Mouse (Mus musculus) limb, embryonic 14.5 days (tissue): ENCODE data around the gene Hist1h2bh. TPM values are rescaled to one million over a fixed set of nuclear protein-coding genes. Genes with fewer than 3 reads are reported as not detected.

Experiments used
- ATAC-seq: fragments of 200-750 bp; cut with Nextera tagmentation; 2 replicates; pipeline ENCODE4 v1.8.0; 2017; ENCODE audit warnings: low read depth, moderate number of reproducible peaks, moderate TSS enrichment; ENCODE audit not compliant: low FRiP score
- DNase-seq: peaks from one replicate; pipeline ENCODE4 v3.0.0-alpha.2; 2015; ENCODE audit warnings: low spot score
- H3K27ac ChIP-seq: fragments of 300-500 bp; sonication (generic); replicated peaks from 2 replicates; pipeline ENCODE4 v1.5.1; 2014; ENCODE audit warnings: low read depth, mild to moderate bottlenecking, low read length, moderate library complexity, mixed read lengths
- H3K27me3 ChIP-seq: fragments of 300-500 bp; sonication (generic); 2 replicates; pipeline ENCODE4 v1.6.1; 2014; ENCODE audit warnings: low read length, mixed read lengths; ENCODE audit not compliant: control insufficient read depth, insufficient read depth
- H3K36me3 ChIP-seq: fragments of 300-500 bp; sonication (generic); 2 replicates; pipeline ENCODE4 v1.6.1; 2014; ENCODE audit warnings: mild to moderate bottlenecking, low read length, moderate library complexity, mixed read lengths; ENCODE audit not compliant: control insufficient read depth, insufficient read depth
- H3K4me1 ChIP-seq: fragments of 300-500 bp; sonication (generic); 2 replicates; pipeline ENCODE4 v1.6.1; 2014; ENCODE audit warnings: antibody characterized with exemption, low read length, mixed read lengths; ENCODE audit not compliant: control insufficient read depth, insufficient read depth
- H3K4me2 ChIP-seq: fragments of 300-500 bp; sonication (generic); replicated peaks from 2 replicates; pipeline ENCODE4 v1.6.1; 2014; ENCODE audit warnings: low read depth, mild to moderate bottlenecking, low read length, moderate library complexity; ENCODE audit not compliant: severe bottlenecking
- H3K4me3 ChIP-seq: fragments of 300-500 bp; sonication (generic); replicated peaks from 2 replicates; pipeline ENCODE4 v1.5.1; 2014; ENCODE audit warnings: low read length
- H3K9ac ChIP-seq: fragments of 300-500 bp; sonication (generic); 2 replicates; pipeline ENCODE4 v1.6.1; 2014; ENCODE audit warnings: mild to moderate bottlenecking, low read depth, low read length, moderate library complexity; ENCODE audit not compliant: severe bottlenecking
- H3K9me3 ChIP-seq: fragments of 300-500 bp; sonication (generic); 2 replicates; pipeline ENCODE4 v1.6.1; 2016; ENCODE audit warnings: low read length; ENCODE audit not compliant: control insufficient read depth
- POLR2A ChIP-seq: fragments of 200-500 bp; IDR thresholded peaks from 2 replicates; pipeline ENCODE4 v1.8.0; 2012; ENCODE audit warnings: inconsistent platforms, mild to moderate bottlenecking, moderate library complexity, borderline replicate concordance; ENCODE audit not compliant: insufficient read depth, insufficient read length; ENCODE audit errors: extremely low read depth
- WGBS: fragments of 180-500 bp; shearing (Covaris S2); extraction: QIAGEN DNeasy Blood & Tissue Kit; methylation state at CpG from one replicate; pipeline ENCODE4 v1.1.7; 2014; 5-methylcytosine and 5-hydroxymethylcytosine counted together
- microRNA-seq: library from miRNA; unstranded; fragments of <30 nt; microRNA quantifications from one replicate; pipeline ENCODE4, GENCODE M21; 2016
- polyA plus RNA-seq, 2 experiments: library from polyadenylated mRNA; depleted of rRNA in 1 of 2; stranded (reverse) in 1 of 2; unstranded in 1 of 2; fragments of >200 nt; fragmentation: Nextera tagmentation in 1 of 2; extraction: Ambion mirVana in 1 of 2; gene quantifications; 2 replicates each; pipeline versions ENCODE4 v1.2.1 to v1.2.3; 2012 to 2014

Hist1h2bh gene
- polyA plus RNA-seq, 2 experiments = 0.48 to 5.2 TPM

DNA sequence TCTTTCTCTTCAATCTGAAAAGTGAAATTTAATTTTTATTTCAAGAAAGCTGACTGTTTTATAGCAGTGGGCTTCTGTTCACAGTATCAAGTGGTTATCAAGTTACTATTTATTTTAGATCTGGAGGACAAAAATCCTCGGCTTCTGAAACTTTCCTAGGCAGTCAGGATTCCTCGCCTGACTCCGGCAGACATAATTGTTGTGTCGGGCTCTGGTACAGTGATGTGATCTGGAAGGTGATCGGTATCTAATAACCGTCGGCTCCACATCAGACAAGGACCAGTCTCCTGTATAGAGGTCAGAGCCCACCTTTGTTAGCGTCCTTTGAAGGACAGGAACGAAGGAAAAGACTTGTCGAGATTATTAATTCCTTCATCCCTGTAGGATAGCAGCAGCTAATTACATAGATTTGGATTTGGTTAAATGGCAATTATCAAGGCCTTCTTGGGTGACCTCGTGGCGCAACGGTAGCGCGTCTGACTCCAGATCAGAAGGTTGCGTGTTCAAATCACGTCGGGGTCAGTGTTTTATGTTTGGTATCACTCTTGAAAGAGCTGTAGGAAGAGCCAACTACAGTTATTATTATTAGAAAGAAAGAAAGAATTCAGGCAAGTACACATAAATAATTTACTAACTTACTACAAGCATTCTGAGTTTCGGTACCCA lies 45.4 kb downstream of the Hist1h2bh start:
- TF ChIP-seq POLR2A = no peak
- Histone ChIP-seq H3K4me3 (peak overlapping the region; percentile 23), H3K27me3 (no peaks in the 10 kb centered on the region), H3K4me2 (peak overlapping the region; percentile 39), H3K9me3 (no peaks in the 10 kb centered on the region), H3K4me1 (no peaks in the 10 kb centered on the region), H3K9ac (no peak overlapping the region), H3K27ac (no peak overlapping the region), H3K36me3 (no peaks in the 10 kb centered on the region)
- DNase-seq (no peak), ATAC-seq (no peak)
- 4% methylated on average over 19 of the region's 19 CpGs for WGBS

DNA sequence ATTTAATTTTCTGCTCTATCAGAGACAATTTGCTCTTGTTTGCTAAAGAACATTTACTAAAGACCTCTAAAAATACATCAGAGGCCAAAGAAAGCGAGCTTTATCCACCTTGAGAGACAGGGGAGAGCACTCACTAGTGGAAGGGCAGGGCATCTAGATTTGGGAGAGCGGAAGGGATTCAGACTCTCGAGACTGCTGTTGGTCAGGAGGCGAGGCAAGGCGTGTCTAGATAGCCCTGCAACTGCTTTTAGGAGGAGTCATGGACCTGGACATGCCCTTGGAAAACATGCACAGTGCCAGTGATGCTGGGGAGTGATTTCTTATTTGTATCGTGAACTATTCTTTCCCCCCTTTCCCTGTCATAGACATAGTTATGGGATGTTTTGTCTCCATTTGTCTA lies 47.7 kb downstream of the Hist1h2bh start:
- no peaks in the 10 kb centered on the region for H3K27me3 ChIP-seq
- H3K9me3 ChIP-seq = no peaks in the 10 kb centered on the region
- 82% methylated on average over 6 of the region's 6 CpGs for WGBS
- DNase-seq = no peak
- no peak overlapping the region for H3K4me2 ChIP-seq
- no peaks in the 10 kb centered on the region for H3K4me1 ChIP-seq
- no peak overlapping the region for H3K27ac ChIP-seq
- H3K9ac ChIP-seq = no peak overlapping the region
- no peak for ATAC-seq
- TF ChIP-seq POLR2A = no peak
- no peaks in the 10 kb centered on the region for H3K36me3 ChIP-seq
- H3K4me3 ChIP-seq = no peak overlapping the region

- H3K9ac ChIP-seq = no peak overlapping the region
- no peaks in the 10 kb centered on the region for H3K9me3 ChIP-seq
- 9% methylated on average over 14 of the region's 14 CpGs for WGBS
- peak overlapping the region; percentile 29 for H3K4me2 ChIP-seq
- no peak for TF ChIP-seq POLR2A
- H3K36me3 ChIP-seq = no peaks in the 10 kb centered on the region
- DNase-seq = no peak
- no peaks in the 10 kb centered on the region for H3K4me1 ChIP-seq
- H3K27me3 ChIP-seq = no peaks in the 10 kb centered on the region
- 0 out of 2 replicates have a peak overlapping the region, but pooled peaks have one; percentile 14 for H3K4me3 ChIP-seq
- H3K27ac ChIP-seq = no peak overlapping the region
- ATAC-seq = no peak
These were observed 51.2 kb downstream of the Hist1h2bh start for GRCm38 (mm10) chr13:23491990-23492389.

Small RNAs within 50 kb of the gene (microRNA-seq; reads per million reads assigned to microRNA genes)
- gene Gm44297 = not detected
- not detected for gene Gm44359
- not detected for gene Gm44394
- gene n-TStga1 = 1.1 reads per million

Other genes with a start within 250 kb of the Hist1h2bh start
Only the 30 nearest of the 34 such genes appear.
- 15.1 and 20.2 TPM in 2 replicates for gene Zfp322a, start 174.2 kb downstream of the Hist1h2bh start, polyA plus RNA-seq (2012; rRNA removed)
- gene Zfp322a, start 174.2 kb downstream of the Hist1h2bh start, polyA plus RNA-seq (2014; fragmentation: Nextera tagmentation; extraction: Ambion mirVana) = 42.9 and 50.7 TPM in 2 replicates
- 6.9 and 9.9 TPM in 2 replicates for gene Abt1, start 119.5 kb downstream of the Hist1h2bh start, polyA plus RNA-seq (2012; rRNA removed)
- gene Abt1, start 119.5 kb downstream of the Hist1h2bh start, polyA plus RNA-seq (2014; fragmentation: Nextera tagmentation; extraction: Ambion mirVana) = 12.0 and 12.2 TPM in 2 replicates
- 0.31 and 0.32 TPM in 2 replicates for gene Btn1a1, start 77.5 kb downstream of the Hist1h2bh start, polyA plus RNA-seq (2012; rRNA removed)
- gene Btn1a1, start 77.5 kb downstream of the Hist1h2bh start, polyA plus RNA-seq (2014; fragmentation: Nextera tagmentation; extraction: Ambion mirVana) = not detected in 2 replicates
- gene Btn2a2, start 54.5 kb downstream of the Hist1h2bh start, polyA plus RNA-seq (2012; rRNA removed) = 0.62 and 0.79 TPM in 2 replicates
- 0.89 and 1.2 TPM in 2 replicates for gene Btn2a2, start 54.5 kb downstream of the Hist1h2bh start, polyA plus RNA-seq (2014; fragmentation: Nextera tagmentation; extraction: Ambion mirVana)
- gene Hist1h4h, start 12.3 kb downstream of the Hist1h2bh start, polyA plus RNA-seq (2012; rRNA removed) = 18.2 and 19.2 TPM in 2 replicates
- gene Hist1h4h, start 12.3 kb downstream of the Hist1h2bh start, polyA plus RNA-seq (2014; fragmentation: Nextera tagmentation; extraction: Ambion mirVana) = 5.5 and 8.1 TPM in 2 replicates
- 557 and 662 TPM in 2 replicates for gene Hist1h2af, start 9.5 kb downstream of the Hist1h2bh start, polyA plus RNA-seq (2012; rRNA removed)
- 9.1 and 11.0 TPM in 2 replicates for gene Hist1h2af, start 9.5 kb downstream of the Hist1h2bh start, polyA plus RNA-seq (2014; fragmentation: Nextera tagmentation; extraction: Ambion mirVana)
- gene Hist1h3g, start 8.0 kb downstream of the Hist1h2bh start, polyA plus RNA-seq (2012; rRNA removed) = 32.6 and 62.7 TPM in 2 replicates
- 4.1 and 6.7 TPM in 2 replicates for gene Hist1h3g, start 8.0 kb downstream of the Hist1h2bh start, polyA plus RNA-seq (2014; fragmentation: Nextera tagmentation; extraction: Ambion mirVana)
- gene Hist1h3f, start 660 bp upstream of the Hist1h2bh start, polyA plus RNA-seq (2012; rRNA removed) = 4.1 and 7.4 TPM in 2 replicates
- 0.65 and 1.00 TPM in 2 replicates for gene Hist1h3f, start 660 bp upstream of the Hist1h2bh start, polyA plus RNA-seq (2014; fragmentation: Nextera tagmentation; extraction: Ambion mirVana)
- 13.7 and 21.4 TPM in 2 replicates for gene Hist1h4f, start 8.3 kb upstream of the Hist1h2bh start, polyA plus RNA-seq (2012; rRNA removed)
- gene Hist1h4f, start 8.3 kb upstream of the Hist1h2bh start, polyA plus RNA-seq (2014; fragmentation: Nextera tagmentation; extraction: Ambion mirVana) = 2.6 and 2.8 TPM in 2 replicates
- gene Hist1h1d, start 9.9 kb upstream of the Hist1h2bh start, polyA plus RNA-seq (2012; rRNA removed) = 0.50 and 0.62 TPM in 2 replicates
- gene Hist1h1d, start 9.9 kb upstream of the Hist1h2bh start, polyA plus RNA-seq (2014; fragmentation: Nextera tagmentation; extraction: Ambion mirVana) = 0.47 and 0.61 TPM in 2 replicates
- 36.1 and 54.1 TPM in 2 replicates for gene Hist1h3e, start 19.0 kb upstream of the Hist1h2bh start, polyA plus RNA-seq (2012; rRNA removed)
- gene Hist1h3e, start 19.0 kb upstream of the Hist1h2bh start, polyA plus RNA-seq (2014; fragmentation: Nextera tagmentation; extraction: Ambion mirVana) = 6.7 and 7.0 TPM in 2 replicates
- gene Hist1h2ae, start 27.8 kb upstream of the Hist1h2bh start, polyA plus RNA-seq (2012; rRNA removed) = 19.8 and 35.0 TPM in 2 replicates
- 103 and 109 TPM in 2 replicates for gene Hist1h2ae, start 27.8 kb upstream of the Hist1h2bh start, polyA plus RNA-seq (2014; fragmentation: Nextera tagmentation; extraction: Ambion mirVana)
- 38.9 and 60.8 TPM in 2 replicates for gene Hist1h2bg, start 28.0 kb upstream of the Hist1h2bh start, polyA plus RNA-seq (2012; rRNA removed)
- 6.9 and 10.0 TPM in 2 replicates for gene Hist1h2bg, start 28.0 kb upstream of the Hist1h2bh start, polyA plus RNA-seq (2014; fragmentation: Nextera tagmentation; extraction: Ambion mirVana)
- gene Hist1h2bf, start 30.8 kb upstream of the Hist1h2bh start, polyA plus RNA-seq (2012; rRNA removed) = 17.8 and 25.9 TPM in 2 replicates
- gene Hist1h2bf, start 30.8 kb upstream of the Hist1h2bh start, polyA plus RNA-seq (2014; fragmentation: Nextera tagmentation; extraction: Ambion mirVana) = 5.3 and 8.5 TPM in 2 replicates
- gene Hist1h2ad, start 31.0 kb upstream of the Hist1h2bh start, polyA plus RNA-seq (2012; rRNA removed) = 6.1 and 13.9 TPM in 2 replicates
- gene Hist1h2ad, start 31.0 kb upstream of the Hist1h2bh start, polyA plus RNA-seq (2014; fragmentation: Nextera tagmentation; extraction: Ambion mirVana) = 1.2 and 5.3 TPM in 2 replicates
- 30.0 and 33.8 TPM in 2 replicates for gene Hist1h3d, start 32.4 kb upstream of the Hist1h2bh start, polyA plus RNA-seq (2012; rRNA removed)
- 6.8 and 10.4 TPM in 2 replicates for gene Hist1h3d, start 32.4 kb upstream of the Hist1h2bh start, polyA plus RNA-seq (2014; fragmentation: Nextera tagmentation; extraction: Ambion mirVana)
- 9.4 and 9.8 TPM in 2 replicates for gene Hist1h4d, start 38.2 kb upstream of the Hist1h2bh start, polyA plus RNA-seq (2012; rRNA removed)
- gene Hist1h4d, start 38.2 kb upstream of the Hist1h2bh start, polyA plus RNA-seq (2014; fragmentation: Nextera tagmentation; extraction: Ambion mirVana) = 95.5 and 101 TPM in 2 replicates
- gene Hist1h2be, start 77.7 kb upstream of the Hist1h2bh start, polyA plus RNA-seq (2012; rRNA removed) = 3.0 and 3.4 TPM in 2 replicates
- gene Hist1h2be, start 77.7 kb upstream of the Hist1h2bh start, polyA plus RNA-seq (2014; fragmentation: Nextera tagmentation; extraction: Ambion mirVana) = 1.2 and 1.5 TPM in 2 replicates
- gene Hist1h1e, start 79.2 kb upstream of the Hist1h2bh start, polyA plus RNA-seq (2012; rRNA removed) = 7.4 and 7.7 TPM in 2 replicates
- 15.8 and 16.4 TPM in 2 replicates for gene Hist1h1e, start 79.2 kb upstream of the Hist1h2bh start, polyA plus RNA-seq (2014; fragmentation: Nextera tagmentation; extraction: Ambion mirVana)
- gene Hist1h2ac, start 140.6 kb upstream of the Hist1h2bh start, polyA plus RNA-seq (2012; rRNA removed) = 1.6 and 2.7 TPM in 2 replicates
- 0.65 and 0.78 TPM in 2 replicates for gene Hist1h2ac, start 140.6 kb upstream of the Hist1h2bh start, polyA plus RNA-seq (2014; fragmentation: Nextera tagmentation; extraction: Ambion mirVana)
- 48.2 and 49.5 TPM in 2 replicates for gene Hist1h2bc, start 140.8 kb upstream of the Hist1h2bh start, polyA plus RNA-seq (2012; rRNA removed)
- 34.9 and 44.4 TPM in 2 replicates for gene Hist1h2bc, start 140.8 kb upstream of the Hist1h2bh start, polyA plus RNA-seq (2014; fragmentation: Nextera tagmentation; extraction: Ambion mirVana)
- gene Hist1h1t, start 152.4 kb upstream of the Hist1h2bh start, polyA plus RNA-seq (2012; rRNA removed) = 0.20 and 0.33 TPM in 2 replicates
- 0.21 TPM in 1 of 2 replicates, not detected in the other for gene Hist1h1t, start 152.4 kb upstream of the Hist1h2bh start, polyA plus RNA-seq (2014; fragmentation: Nextera tagmentation; extraction: Ambion mirVana)
- gene Hist1h4c, start 155.1 kb upstream of the Hist1h2bh start, polyA plus RNA-seq (2012; rRNA removed) = 5.6 and 10.0 TPM in 2 replicates
- gene Hist1h4c, start 155.1 kb upstream of the Hist1h2bh start, polyA plus RNA-seq (2014; fragmentation: Nextera tagmentation; extraction: Ambion mirVana) = 8.7 and 10.2 TPM in 2 replicates
- 3.6 and 4.5 TPM in 2 replicates for gene Hfe, start 167.5 kb upstream of the Hist1h2bh start, polyA plus RNA-seq (2012; rRNA removed)
- 9.3 and 10.5 TPM in 2 replicates for gene Hfe, start 167.5 kb upstream of the Hist1h2bh start, polyA plus RNA-seq (2014; fragmentation: Nextera tagmentation; extraction: Ambion mirVana)
- 23.7 and 28.5 TPM in 2 replicates for gene Hist1h1c, start 195.4 kb upstream of the Hist1h2bh start, polyA plus RNA-seq (2012; rRNA removed)
- 24.7 and 27.5 TPM in 2 replicates for gene Hist1h1c, start 195.4 kb upstream of the Hist1h2bh start, polyA plus RNA-seq (2014; fragmentation: Nextera tagmentation; extraction: Ambion mirVana)
- 41.4 and 92.0 TPM in 2 replicates for gene Hist1h3c, start 202.2 kb upstream of the Hist1h2bh start, polyA plus RNA-seq (2012; rRNA removed)
- 8.1 and 12.0 TPM in 2 replicates for gene Hist1h3c, start 202.2 kb upstream of the Hist1h2bh start, polyA plus RNA-seq (2014; fragmentation: Nextera tagmentation; extraction: Ambion mirVana)
- gene Hist1h2bb, start 203.3 kb upstream of the Hist1h2bh start, polyA plus RNA-seq (2012; rRNA removed) = 13.5 and 15.9 TPM in 2 replicates
- gene Hist1h2bb, start 203.3 kb upstream of the Hist1h2bh start, polyA plus RNA-seq (2014; fragmentation: Nextera tagmentation; extraction: Ambion mirVana) = 1.2 and 1.4 TPM in 2 replicates
- 37.1 and 40.4 TPM in 2 replicates for gene Hist1h2ab, start 207.7 kb upstream of the Hist1h2bh start, polyA plus RNA-seq (2012; rRNA removed)
- 39.0 and 40.1 TPM in 2 replicates for gene Hist1h2ab, start 207.7 kb upstream of the Hist1h2bh start, polyA plus RNA-seq (2014; fragmentation: Nextera tagmentation; extraction: Ambion mirVana)
- 52.4 and 65.5 TPM in 2 replicates for gene Hist1h3b, start 208.9 kb upstream of the Hist1h2bh start, polyA plus RNA-seq (2012; rRNA removed)
- gene Hist1h3b, start 208.9 kb upstream of the Hist1h2bh start, polyA plus RNA-seq (2014; fragmentation: Nextera tagmentation; extraction: Ambion mirVana) = 6.5 and 12.4 TPM in 2 replicates
- 20.0 and 26.6 TPM in 2 replicates for gene Hist1h4b, start 213.6 kb upstream of the Hist1h2bh start, polyA plus RNA-seq (2012; rRNA removed)
- gene Hist1h4b, start 213.6 kb upstream of the Hist1h2bh start, polyA plus RNA-seq (2014; fragmentation: Nextera tagmentation; extraction: Ambion mirVana) = 4.4 and 6.6 TPM in 2 replicates